Mouse (Mus musculus) T-helper 17 cell (primary cell): ENCODE measurements around the gene Htr1d.

Experiments
- in situ Hi-C, 2 experiments: fragments of 300-600 bp; cut with MboI, MseI; formaldehyde crosslinking; loops; 1 replicate in 1 of 2; 2 replicates in 1 of 2; pipeline ENCODE4 v1.15.1; 2025; ENCODE audit warnings: high pct_unique_total_duplicates in 2 of 2

Htr1d gene

DNA sequence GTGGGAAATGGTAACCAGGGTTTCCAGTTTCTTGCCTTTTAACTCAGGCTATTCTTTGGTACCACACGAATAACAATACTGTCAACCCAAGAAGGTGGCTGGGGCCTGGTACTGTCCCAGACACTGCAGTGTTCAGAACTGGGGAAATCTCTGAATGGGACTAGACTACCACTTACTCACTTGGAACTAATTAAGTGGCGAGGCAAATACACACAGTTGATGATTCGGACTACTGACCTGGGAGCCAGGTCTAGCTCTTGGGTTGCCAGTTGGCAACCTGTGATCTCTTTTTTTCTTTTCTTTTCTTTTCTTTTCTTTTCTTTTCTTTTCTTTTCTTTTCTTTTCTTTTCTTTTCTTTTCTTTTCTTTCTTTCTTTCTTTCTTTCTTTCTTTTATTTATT, 29.0 kb downstream of the Htr1d start:
- in situ Hi-C loops = loop anchor here (5.0 to 10.0 kb wide), 2 partner anchors 63 to 65 kb away; no protein-coding TSS in a partner anchor

GRCm38 (mm10) chr4:136452792-136453191, 29.5 kb downstream of the Htr1d start:
- in situ Hi-C loops = loop anchor here (5.0 to 10.0 kb wide), 2 partner anchors 62 to 65 kb away; no protein-coding TSS in a partner anchor

GRCm38 (mm10) chr4:136454850-136455260, 31.5 kb downstream of the Htr1d start:
- in situ Hi-C loops = loop anchor here (5.0 to 10.0 kb wide), 4 partner anchors 60 to 167 kb away; partner anchors contain the start of gene Lactbl1 (in 2 of the 2)

DNA sequence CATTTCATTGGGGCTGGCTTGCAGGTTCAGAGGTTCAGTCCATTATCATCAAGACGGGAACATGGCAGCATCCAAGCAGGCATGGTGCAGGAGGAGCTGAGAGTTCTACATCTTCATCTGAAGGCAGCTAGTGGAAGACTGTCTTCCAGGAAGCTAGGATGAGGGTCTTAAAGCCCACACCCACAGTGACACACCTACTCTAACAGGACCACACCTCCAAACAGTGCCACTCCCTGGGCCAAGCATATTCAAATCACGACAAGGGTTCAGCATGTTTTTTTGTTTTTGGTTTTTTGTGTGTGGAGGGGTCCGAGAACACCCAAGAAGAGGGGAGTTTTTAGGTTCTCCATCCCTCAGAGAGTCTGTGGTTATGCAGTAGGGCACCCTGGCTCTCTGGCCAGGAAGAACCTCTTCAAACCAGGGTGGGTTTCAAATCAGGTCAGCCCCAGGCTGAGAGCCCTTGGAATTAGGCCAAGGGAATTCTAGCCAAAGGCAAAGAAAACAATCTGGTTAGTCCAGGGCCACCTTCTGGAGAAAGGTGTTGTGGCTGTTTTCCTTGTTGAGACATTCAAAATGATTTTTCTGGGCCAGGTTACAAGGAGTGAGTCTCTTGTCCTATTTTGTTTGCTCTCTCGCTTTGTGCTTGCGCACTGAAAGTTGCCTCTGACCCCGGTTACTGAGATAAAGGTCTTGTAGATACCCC, 33.3 kb downstream of the Htr1d start:
- in situ Hi-C loops = loop anchor here (5.0 to 10.0 kb wide), 3 partner anchors 58 to 166 kb away; partner anchors contain the start of gene Lactbl1 (in 2 of the 2)

DNA sequence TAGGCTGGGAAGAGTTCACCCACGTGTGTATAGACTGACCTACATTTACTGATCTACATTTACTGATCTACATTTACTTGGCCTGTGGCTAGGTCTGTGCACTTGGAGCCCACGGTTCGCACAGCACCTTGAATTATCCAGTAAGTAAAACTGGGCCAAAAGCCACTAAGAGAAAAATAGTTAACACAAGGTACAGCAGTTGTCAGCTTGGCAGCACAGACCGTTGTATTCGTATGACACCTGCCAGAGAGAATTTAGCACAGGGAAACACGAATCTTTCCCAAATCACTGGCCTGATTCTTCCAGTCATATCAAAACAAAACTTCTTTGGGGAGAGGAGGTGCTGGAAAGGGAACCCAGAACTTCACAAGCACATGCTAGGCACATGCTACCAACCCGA, 35.0 kb downstream of the Htr1d start:
- in situ Hi-C loops = loop anchor here (5.0 to 10.0 kb wide), 3 partner anchors 57 to 164 kb away; partner anchors contain the start of gene Lactbl1 (in 2 of the 2)

DNA sequence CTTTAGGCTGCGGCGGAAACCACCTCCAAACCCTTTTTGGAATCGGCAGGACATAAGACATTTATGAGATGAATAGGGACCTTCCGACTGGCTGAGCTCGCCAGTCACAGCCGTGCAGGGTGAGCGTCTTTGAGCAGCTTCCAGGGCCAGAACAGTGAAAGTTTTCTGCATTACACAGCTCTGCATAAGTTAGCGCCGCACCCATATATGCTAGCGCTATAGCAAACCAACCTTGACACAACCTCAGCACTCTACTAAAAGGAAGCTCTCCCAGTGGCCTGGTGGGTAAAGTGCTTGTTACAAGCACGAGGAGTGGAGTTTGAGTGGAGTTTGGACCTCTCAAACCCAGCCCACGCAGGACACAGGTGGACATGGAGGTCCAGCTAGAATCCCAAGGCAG, 35.9 kb downstream of the Htr1d start:
- in situ Hi-C loops = loop anchor here (5.0 to 10.0 kb wide), 3 partner anchors 56 to 163 kb away; partner anchors contain the start of gene Lactbl1 (in 2 of the 2)

DNA sequence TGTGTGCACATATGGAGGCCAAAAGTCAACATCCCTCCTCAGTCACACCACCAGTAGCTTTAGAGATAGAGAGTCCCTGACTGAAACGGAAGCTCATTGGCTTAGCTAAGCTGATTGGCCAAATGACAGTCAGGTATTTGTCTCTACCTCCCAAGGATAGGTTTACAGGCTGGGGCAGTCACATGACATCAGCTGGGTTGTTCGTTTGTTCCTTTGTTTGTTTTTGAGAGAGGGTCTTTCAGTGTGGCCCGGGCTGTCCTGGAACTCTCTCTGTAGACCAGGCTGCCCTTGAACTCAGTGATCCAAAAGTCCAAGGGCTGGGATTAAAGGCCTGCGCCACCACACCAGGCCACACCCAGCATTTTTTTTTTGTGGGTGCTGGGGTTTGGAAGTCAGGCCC, 37.9 kb downstream of the Htr1d start:
- in situ Hi-C loops = no loop called here

DNA sequence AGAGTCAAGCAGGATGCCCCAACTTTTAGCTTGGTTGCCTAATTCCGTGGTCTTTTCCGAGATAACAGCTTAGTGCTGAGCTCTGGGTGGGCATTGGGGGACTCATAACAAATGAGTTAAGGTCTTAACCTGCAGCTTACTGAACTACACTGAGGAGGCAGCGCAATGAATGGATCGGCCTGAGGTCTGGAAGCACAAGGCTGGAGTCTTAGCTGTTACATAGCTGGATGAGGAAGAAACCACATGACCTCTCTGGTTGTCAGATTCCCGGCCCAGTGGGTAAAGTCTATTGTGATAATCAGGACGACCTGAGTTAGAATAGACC, 38.4 kb downstream of the Htr1d start:
- in situ Hi-C loops = no loop called here

DNA sequence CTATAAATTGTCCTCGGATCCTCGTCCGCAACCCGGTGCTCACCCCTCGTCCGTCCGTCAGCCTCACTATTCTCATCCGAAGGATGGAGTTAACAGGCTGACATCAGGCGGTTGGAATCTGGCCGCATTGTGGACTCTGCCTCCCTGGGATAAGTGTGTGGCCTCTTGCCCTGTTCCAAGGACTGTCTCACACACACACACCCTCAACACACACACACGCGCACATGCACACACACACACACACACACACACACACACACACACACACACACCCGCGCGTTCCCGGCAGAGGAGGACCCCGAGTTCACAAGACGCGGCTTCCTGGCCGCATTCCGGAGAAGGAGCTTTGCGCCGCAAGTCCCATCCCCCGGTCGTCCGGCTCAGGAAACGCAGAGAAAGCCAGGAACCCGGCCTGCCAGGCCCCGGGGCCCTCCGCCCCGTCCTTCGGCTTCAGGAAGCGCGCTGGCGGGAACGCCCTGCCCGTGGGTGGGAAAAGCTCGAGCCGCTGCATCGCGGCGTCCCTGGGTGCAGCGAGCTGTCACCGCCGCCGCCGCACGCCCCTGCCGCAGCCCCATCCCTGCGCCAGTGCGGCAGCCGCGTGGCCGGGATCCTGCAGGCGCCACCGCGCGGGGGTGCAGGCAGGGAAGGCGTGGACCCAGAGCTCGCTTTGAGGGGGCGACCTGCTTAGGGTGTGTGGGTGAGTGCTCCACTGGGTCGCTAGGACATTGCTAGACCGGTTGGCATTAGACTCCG, 38.9 kb downstream of the Htr1d start, which contains the start of gene 6030445D17Rik:
TSS of gene 6030445D17Rik (plus strand) at position 165 of the 753 bp plus-strand sequence.
- in situ Hi-C loops = no loop called here

DNA sequence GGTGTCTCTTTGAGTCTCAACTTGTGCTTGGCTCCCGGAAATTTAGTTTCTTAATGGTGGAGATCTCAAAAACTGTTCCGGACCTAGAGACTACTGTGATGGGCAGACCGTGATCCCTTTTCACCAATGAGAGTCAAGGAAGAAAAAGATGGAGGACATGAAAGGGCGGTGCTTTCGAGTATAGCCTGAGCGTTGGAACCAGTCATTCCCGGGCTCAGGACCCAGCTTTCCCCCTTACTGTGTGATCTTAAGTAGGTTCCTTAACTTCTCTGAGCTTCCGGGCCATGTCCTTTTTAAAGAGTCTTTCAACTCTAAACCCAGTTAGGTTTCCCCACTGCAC, 39.5 kb downstream of the Htr1d start:
- in situ Hi-C loops = no loop called here

DNA sequence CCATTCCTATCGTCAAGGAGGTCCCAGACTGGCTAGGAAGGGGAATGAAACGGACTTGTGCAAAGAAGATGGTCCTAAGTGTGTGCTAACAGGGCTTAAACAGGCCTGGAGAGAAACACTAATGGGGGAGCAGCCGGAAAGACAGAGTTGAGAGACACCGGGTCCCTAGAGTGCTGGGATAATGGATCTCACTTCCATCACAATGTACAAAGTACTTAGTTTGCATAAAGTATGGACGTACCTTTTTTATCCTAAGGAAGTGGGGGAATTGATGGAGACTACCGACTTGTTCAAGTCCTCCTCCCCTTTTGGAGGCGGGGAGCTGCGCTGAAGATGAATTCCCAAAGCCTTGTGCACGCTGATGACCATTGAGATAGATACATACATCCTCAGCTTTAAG, 40.1 kb downstream of the Htr1d start:
- in situ Hi-C loops = no loop called here

- in situ Hi-C loops = no loop called here
Measured at GRCm38 (mm10) chr4:136466226-136466625, 42.9 kb downstream of the Htr1d start.

GRCm38 (mm10) chr4:136468553-136469327, 45.4 kb downstream of the Htr1d start:
- in situ Hi-C loops = no loop called here

DNA sequence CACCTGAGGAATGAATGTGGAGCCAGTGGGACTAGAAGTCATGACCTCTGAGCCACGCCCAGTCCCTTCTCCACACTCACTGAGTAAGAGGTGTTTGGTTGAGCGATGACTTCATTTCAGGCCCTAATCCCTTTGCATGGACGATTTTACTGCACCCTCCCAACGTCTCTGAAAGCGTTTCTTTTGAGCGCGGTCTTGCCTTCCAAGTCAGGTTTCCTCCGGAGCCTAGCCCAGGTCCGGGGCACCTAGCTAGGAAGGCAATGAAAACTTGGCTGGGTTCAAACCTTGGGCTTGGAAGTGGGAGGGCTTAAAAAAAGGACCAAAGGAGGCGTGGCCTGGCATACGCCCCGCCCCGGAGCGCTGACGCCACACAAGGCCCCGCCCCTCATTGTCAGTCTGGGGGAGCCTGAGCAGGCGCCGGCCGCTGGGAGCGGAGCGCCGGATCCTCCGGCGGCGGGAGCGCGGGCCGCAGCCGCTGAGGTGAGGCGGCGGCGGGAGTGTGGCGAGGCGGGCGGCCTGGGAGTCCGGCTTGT, 46.1 kb downstream of the Htr1d start, which contains the start of gene Luzp1:
TSS of gene Luzp1 (plus strand) at position 391 of the 533 bp plus-strand sequence.
- in situ Hi-C loops = no loop called here

DNA sequence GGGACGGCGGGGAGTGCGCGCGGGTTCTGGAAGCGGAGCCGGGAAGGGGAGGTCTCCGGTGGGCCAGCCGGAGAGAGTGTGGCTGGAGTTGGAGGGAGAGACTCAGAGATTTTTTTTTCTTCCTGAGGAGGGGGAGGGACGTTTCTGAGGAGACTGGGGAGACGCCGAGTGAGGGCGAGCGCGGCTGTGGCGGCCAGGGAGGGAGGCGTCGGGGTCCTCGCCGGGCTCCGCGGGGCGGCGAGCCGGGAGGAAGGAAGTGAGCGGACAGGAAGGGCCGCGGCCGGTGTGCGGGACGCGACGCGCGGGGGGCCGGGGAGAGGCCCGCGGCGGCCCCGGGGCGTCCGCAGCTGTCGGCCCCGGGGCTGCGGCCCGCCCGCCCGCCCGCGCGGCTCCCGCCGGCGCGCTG, 46.6 kb downstream of the Htr1d start:
- in situ Hi-C loops = no loop called here

GRCm38 (mm10) chr4:136470347-136471071, 47.2 kb downstream of the Htr1d start:
- in situ Hi-C loops = no loop called here

DNA sequence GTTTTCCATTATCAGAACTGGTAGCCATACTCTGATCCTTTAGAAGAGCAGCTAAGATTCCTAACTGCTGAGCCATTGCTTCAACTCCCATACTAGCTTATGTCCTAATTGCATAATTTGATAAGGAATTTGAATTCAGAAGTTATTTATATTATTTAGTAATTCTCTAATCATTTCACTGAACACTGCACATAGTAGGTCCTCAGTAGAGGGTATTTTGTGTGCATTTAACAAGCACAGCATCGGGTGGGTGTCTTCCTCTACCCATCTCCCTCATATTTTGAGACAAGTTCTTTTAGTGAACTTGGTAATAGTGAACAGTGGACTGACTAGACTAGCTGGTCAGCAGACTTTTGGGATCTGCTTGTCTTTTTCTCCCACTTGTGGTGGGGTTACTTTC, 53.4 kb downstream of the Htr1d start:
- in situ Hi-C loops = no loop called here

DNA sequence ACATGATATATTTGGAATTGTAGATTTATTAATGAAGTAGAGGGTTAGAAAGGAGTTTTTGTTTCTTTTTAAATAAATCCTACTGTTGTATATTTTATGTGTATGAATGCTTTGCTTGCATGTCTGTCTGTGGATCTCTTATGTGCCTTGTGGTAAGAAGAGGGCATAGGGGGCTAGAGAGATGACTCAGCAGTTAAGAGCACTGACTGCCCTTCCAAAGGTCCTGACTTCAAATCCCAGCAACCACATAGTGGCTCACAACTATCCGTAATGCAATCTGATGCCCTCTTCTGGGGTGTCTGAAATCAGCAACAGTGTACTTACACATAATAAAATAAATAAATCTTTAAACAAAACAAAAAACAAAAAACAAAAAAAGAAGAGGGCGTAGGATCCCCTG, 63.2 kb downstream of the Htr1d start:
- in situ Hi-C loops = no loop called here
